Mouse (Mus musculus): ENCODE results near the gene Aim2. TPM values are rescaled to one million over a fixed set of nuclear protein-coding genes. Genes with fewer than 3 reads are reported as not detected.

Gene Aim2
- polyA plus RNA-seq, 1 experiment from 2014 or later: 2.2 TPM

GRCm38 (mm10) chr1:173418516-173418915, 67.8 kb downstream of the Aim2 start:
- Histone ChIP-seq H3K36me3 (ENCODE audit: control insufficient read depth, insufficient read depth, low read length) (no peaks in the 10 kb centered on the region), H3K4me3 (ENCODE audit: control insufficient read depth in 1 of 2, insufficient read depth in 1 of 2, low read depth in 1 of 2, low read length in 2 of 2) (no peak overlapping the region), H3K9ac (ENCODE audit: low read length) (no peak overlapping the region), H3K4me2 (ENCODE audit: low read length) (no peak overlapping the region), H3K4me1 (ENCODE audit: control insufficient read depth in 2 of 2, insufficient read depth in 2 of 2, low read length in 2 of 2) (no peaks in the 10 kb centered on the region), H3K9me3 (ENCODE audit: control insufficient read depth, low read length) (0 out of 2 replicates have a peak, but pooled peaks cover 2% of the 10 kb centered on the region), H3K27ac (replicated peaks in 1 of 2; ENCODE audit: control insufficient read depth in 1 of 2, insufficient read depth in 1 of 2, low read depth in 2 of 2, low read length in 2 of 2) (no peak overlapping the region), H3K27me3 (ENCODE audit: control insufficient read depth, insufficient read depth, low read length) (no peaks in the 10 kb centered on the region)
- no peak for ATAC-seq (ENCODE audit: insufficient number of reproducible peaks, insufficient read depth, low FRiP score, low read depth)
- WGBS: 79% methylated on average over 3 of the region's 3 CpGs

GRCm38 (mm10) chr1:173418936-173419621, 68.4 kb downstream of the Aim2 start:
- H3K4me3 ChIP-seq (ENCODE audit: control insufficient read depth in 1 of 2, insufficient read depth in 1 of 2, low read depth in 1 of 2, low read length in 2 of 2): no peak overlapping the region
- WGBS: 71% methylated on average over 1 of the region's 1 CpGs
- H3K9me3 ChIP-seq (ENCODE audit: control insufficient read depth, low read length): 0 out of 2 replicates have a peak, but pooled peaks cover 2% of the 10 kb centered on the region
- H3K9ac ChIP-seq (ENCODE audit: low read length): no peak overlapping the region
- no peaks in the 10 kb centered on the region for H3K4me1 ChIP-seq (ENCODE audit: control insufficient read depth in 2 of 2, insufficient read depth in 2 of 2, low read length in 2 of 2)
- no peak overlapping the region for H3K4me2 ChIP-seq (ENCODE audit: low read length)
- no peak for ATAC-seq (ENCODE audit: insufficient number of reproducible peaks, insufficient read depth, low FRiP score, low read depth)
- H3K27me3 ChIP-seq (ENCODE audit: control insufficient read depth, insufficient read depth, low read length): no peaks in the 10 kb centered on the region
- no peaks in the 10 kb centered on the region for H3K36me3 ChIP-seq (ENCODE audit: control insufficient read depth, insufficient read depth, low read length)
- H3K27ac ChIP-seq (replicated peaks in 1 of 2; ENCODE audit: control insufficient read depth in 1 of 2, insufficient read depth in 1 of 2, low read depth in 2 of 2, low read length in 2 of 2): no peak overlapping the region

GRCm38 (mm10) chr1:173420374-173420773, 69.7 kb downstream of the Aim2 start:
- ATAC-seq (ENCODE audit: insufficient number of reproducible peaks, insufficient read depth, low FRiP score, low read depth): no peak
- WGBS: 58% methylated on average over 6 of the region's 6 CpGs
- Histone ChIP-seq H3K9ac (ENCODE audit: low read length) (no peak overlapping the region), H3K36me3 (ENCODE audit: control insufficient read depth, insufficient read depth, low read length) (no peaks in the 10 kb centered on the region), H3K4me1 (ENCODE audit: control insufficient read depth in 2 of 2, insufficient read depth in 2 of 2, low read length in 2 of 2) (no peaks in the 10 kb centered on the region), H3K27me3 (ENCODE audit: control insufficient read depth, insufficient read depth, low read length) (no peaks in the 10 kb centered on the region), H3K4me2 (ENCODE audit: low read length) (no peak overlapping the region), H3K4me3 (ENCODE audit: control insufficient read depth in 1 of 2, insufficient read depth in 1 of 2, low read depth in 1 of 2, low read length in 2 of 2) (peak overlapping the region in 1 of 2 experiments; percentile 3; a peak in 1 of 4 replicates), H3K27ac (replicated peaks in 1 of 2; ENCODE audit: control insufficient read depth in 1 of 2, insufficient read depth in 1 of 2, low read depth in 2 of 2, low read length in 2 of 2) (no peak overlapping the region), H3K9me3 (ENCODE audit: control insufficient read depth, low read length) (0 out of 2 replicates have a peak, but pooled peaks cover 2% of the 10 kb centered on the region)

GRCm38 (mm10) chr1:173426345-173426744, 75.7 kb downstream of the Aim2 start:
- Histone ChIP-seq H3K36me3 (ENCODE audit: control insufficient read depth, insufficient read depth, low read length) (no peaks in the 10 kb centered on the region), H3K9me3 (ENCODE audit: control insufficient read depth, low read length) (no peaks in the 10 kb centered on the region), H3K4me3 (ENCODE audit: control insufficient read depth in 1 of 2, insufficient read depth in 1 of 2, low read depth in 1 of 2, low read length in 2 of 2) (no peak overlapping the region), H3K9ac (ENCODE audit: low read length) (no peak overlapping the region), H3K27ac (replicated peaks in 1 of 2; ENCODE audit: control insufficient read depth in 1 of 2, insufficient read depth in 1 of 2, low read depth in 2 of 2, low read length in 2 of 2) (no peak overlapping the region), H3K27me3 (ENCODE audit: control insufficient read depth, insufficient read depth, low read length) (no peaks in the 10 kb centered on the region), H3K4me1 (ENCODE audit: control insufficient read depth in 2 of 2, insufficient read depth in 2 of 2, low read length in 2 of 2) (peaks cover 0 to 3% of the 10 kb centered on the region in 2 experiments; a peak in 1 of 4 replicates), H3K4me2 (ENCODE audit: low read length) (no peak overlapping the region)
- no peak for ATAC-seq (ENCODE audit: insufficient number of reproducible peaks, insufficient read depth, low FRiP score, low read depth)
- WGBS: 83% methylated on average over 2 of the region's 2 CpGs

GRCm38 (mm10) chr1:173427385-173427784, 76.7 kb downstream of the Aim2 start:
- Histone ChIP-seq H3K4me2 (ENCODE audit: low read length) (no peak overlapping the region), H3K27me3 (ENCODE audit: control insufficient read depth, insufficient read depth, low read length) (no peaks in the 10 kb centered on the region), H3K4me3 (ENCODE audit: control insufficient read depth in 1 of 2, insufficient read depth in 1 of 2, low read depth in 1 of 2, low read length in 2 of 2) (no peak overlapping the region), H3K9ac (ENCODE audit: low read length) (no peak overlapping the region), H3K9me3 (ENCODE audit: control insufficient read depth, low read length) (no peaks in the 10 kb centered on the region), H3K4me1 (ENCODE audit: control insufficient read depth in 2 of 2, insufficient read depth in 2 of 2, low read length in 2 of 2) (peaks cover 0 to 3% of the 10 kb centered on the region in 2 experiments; a peak in 1 of 4 replicates), H3K36me3 (ENCODE audit: control insufficient read depth, insufficient read depth, low read length) (no peaks in the 10 kb centered on the region), H3K27ac (replicated peaks in 1 of 2; ENCODE audit: control insufficient read depth in 1 of 2, insufficient read depth in 1 of 2, low read depth in 2 of 2, low read length in 2 of 2) (no peak overlapping the region)
- WGBS: 65% methylated on average over 8 of the region's 8 CpGs
- no peak for ATAC-seq (ENCODE audit: insufficient number of reproducible peaks, insufficient read depth, low FRiP score, low read depth)

GRCm38 (mm10) chr1:173429995-173430699, 79.5 kb downstream of the Aim2 start:
- H3K9me3 ChIP-seq (ENCODE audit: control insufficient read depth, low read length): no peaks in the 10 kb centered on the region
- H3K4me3 ChIP-seq (ENCODE audit: control insufficient read depth in 1 of 2, insufficient read depth in 1 of 2, low read depth in 1 of 2, low read length in 2 of 2): no peak overlapping the region
- no peaks in the 10 kb centered on the region for H3K27me3 ChIP-seq (ENCODE audit: control insufficient read depth, insufficient read depth, low read length)
- no peak overlapping the region for H3K9ac ChIP-seq (ENCODE audit: low read length)
- H3K36me3 ChIP-seq (ENCODE audit: control insufficient read depth, insufficient read depth, low read length): no peaks in the 10 kb centered on the region
- ATAC-seq (ENCODE audit: insufficient number of reproducible peaks, insufficient read depth, low FRiP score, low read depth): no peak
- H3K27ac ChIP-seq (replicated peaks in 1 of 2; ENCODE audit: control insufficient read depth in 1 of 2, insufficient read depth in 1 of 2, low read depth in 2 of 2, low read length in 2 of 2): no peak overlapping the region
- peaks cover 0 to 3% of the 10 kb centered on the region in 2 experiments; a peak in 1 of 4 replicates for H3K4me1 ChIP-seq (ENCODE audit: control insufficient read depth in 2 of 2, insufficient read depth in 2 of 2, low read length in 2 of 2)
- H3K4me2 ChIP-seq (ENCODE audit: low read length): no peak overlapping the region
- WGBS: 71% methylated on average over 5 of the region's 5 CpGs

GRCm38 (mm10) chr1:173432411-173432810, 81.7 kb downstream of the Aim2 start:
- Histone ChIP-seq H3K4me1 (ENCODE audit: control insufficient read depth in 2 of 2, insufficient read depth in 2 of 2, low read length in 2 of 2) (peaks cover 0 to 2% of the 10 kb centered on the region in 2 experiments; a peak in 1 of 4 replicates), H3K4me2 (ENCODE audit: low read length) (no peak overlapping the region), H3K4me3 (ENCODE audit: control insufficient read depth in 1 of 2, insufficient read depth in 1 of 2, low read depth in 1 of 2, low read length in 2 of 2) (no peak overlapping the region), H3K36me3 (ENCODE audit: control insufficient read depth, insufficient read depth, low read length) (no peaks in the 10 kb centered on the region), H3K27ac (replicated peaks in 1 of 2; ENCODE audit: control insufficient read depth in 1 of 2, insufficient read depth in 1 of 2, low read depth in 2 of 2, low read length in 2 of 2) (no peak overlapping the region), H3K27me3 (ENCODE audit: control insufficient read depth, insufficient read depth, low read length) (no peaks in the 10 kb centered on the region), H3K9ac (ENCODE audit: low read length) (no peak overlapping the region), H3K9me3 (ENCODE audit: control insufficient read depth, low read length) (no peaks in the 10 kb centered on the region)
- 62% methylated on average over 2 of the region's 2 CpGs for WGBS
- no peak for ATAC-seq (ENCODE audit: insufficient number of reproducible peaks, insufficient read depth, low FRiP score, low read depth)

All from heart, embryonic 14.5 days (tissue).